Mouse (Mus musculus) G1E (cell line): ENCODE results near the gene Cdk6. TPM values are rescaled to one million over a fixed set of nuclear protein-coding genes. Genes with fewer than 3 reads are reported as not detected.
A peak's percentile ranks its signal among the peaks of the same experiment; 100 is the strongest.

ENCODE experiments used
- ATAC-seq: 2 replicates; pipeline ENCODE4 v1.8.0; 2016; ENCODE audit warnings: mild to moderate bottlenecking; ENCODE audit not compliant: insufficient number of reproducible peaks, poor library complexity, low FRiP score, severe bottlenecking; ENCODE audit errors: extremely low read depth
- DNase-seq: peaks from one replicate; pipeline ENCODE4 v3.0.0; 2012; ENCODE audit warnings: low spot score
- H3K27me3 ChIP-seq: 2 replicates; pipeline ENCODE4 v1.6.1; 2012; ENCODE audit warnings: mild to moderate bottlenecking, low read length, inconsistent platforms; ENCODE audit not compliant: insufficient read depth
- H3K36me3 ChIP-seq: replicated peaks from 2 replicates; pipeline ENCODE3; 2012; ENCODE audit warnings: mild to moderate bottlenecking, inconsistent platforms
- H3K4me1 ChIP-seq: 2 replicates; pipeline ENCODE4 v1.6.1; 2012; ENCODE audit warnings: low read depth, low read length, inconsistent platforms, mixed read lengths; ENCODE audit not compliant: insufficient read depth
- H3K4me3 ChIP-seq: 2 replicates; pipeline ENCODE4 v1.5.1; 2012; ENCODE audit warnings: low read depth, mild to moderate bottlenecking, inconsistent platforms, low read length, moderate library complexity, mixed read lengths
- H3K9me3 ChIP-seq: replicated peaks from 2 replicates; pipeline ENCODE4 v1.6.1; 2012; ENCODE audit warnings: inconsistent platforms
- CTCF ChIP-seq: IDR thresholded peaks from 2 replicates; pipeline ENCODE4 v1.5.1; 2012; ENCODE audit warnings: low read depth, low read length, inconsistent platforms, mixed read lengths
- GATA1 ChIP-seq: IDR thresholded peaks from 2 replicates; pipeline ENCODE4 v1.6.1; 2012; ENCODE audit warnings: borderline replicate concordance, low read length, inconsistent platforms, mixed read lengths
- GATA2 ChIP-seq: IDR thresholded peaks from 2 replicates; pipeline ENCODE4 v1.6.1; 2012; ENCODE audit warnings: low read depth, low read length, inconsistent platforms, borderline replicate concordance
- POLR2AphosphoS5 ChIP-seq: IDR thresholded peaks from 2 replicates; pipeline ENCODE4 v1.6.1; 2012; ENCODE audit warnings: low read depth, low read length, inconsistent platforms; ENCODE audit not compliant: insufficient replicate concordance
- TAL1 ChIP-seq: conservative IDR thresholded peaks from 2 replicates; pipeline ENCODE4 v1.6.1; 2012; ENCODE audit warnings: low read depth, low read length, inconsistent platforms, mixed read lengths
- polyA plus RNA-seq: library from polyadenylated mRNA; stranded (reverse); fragments of >175 nt; gene quantifications from 2 replicates; pipeline ENCODE4 v1.2.3, GENCODE M21; 2012
- total RNA-seq, 2 experiments: library from RNA; stranded (forward) in 1 of 2; stranded (reverse) in 1 of 2; fragments of 200-1000 nt in 1 of 2; fragments of >200 nt in 1 of 2; fragmentation: Nextera tagmentation in 1 of 2; gene quantifications; 2 replicates each; pipeline ENCODE4 v1.2.3; 2014 to 2017

Cdk6 gene
- total and polyA plus RNA-seq, 3 experiments: 75.2 to 142 (median 114) TPM

DNA sequence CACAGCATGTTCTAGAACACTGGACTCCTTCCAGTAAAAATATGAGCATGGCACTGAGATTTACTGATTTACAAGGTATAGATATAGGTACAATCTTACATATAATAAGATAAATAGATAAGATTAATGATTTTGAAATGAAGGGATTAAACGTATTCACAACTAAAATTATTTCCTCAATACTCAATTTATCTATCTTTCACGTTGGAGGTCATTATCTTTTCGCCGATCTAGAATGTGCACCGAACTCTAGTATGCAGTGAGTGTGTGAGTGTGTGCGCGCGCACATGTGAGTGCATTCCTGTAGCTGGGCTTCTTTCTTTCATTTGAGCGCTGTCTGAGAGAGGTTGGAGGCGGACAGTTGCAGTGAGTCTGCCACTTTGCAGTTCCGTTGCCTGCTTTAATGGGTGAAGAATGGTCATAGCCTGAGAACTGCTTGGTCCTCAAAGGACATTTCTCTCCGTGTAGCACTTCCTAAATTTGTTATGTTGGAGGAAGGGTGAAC, 13.8 kb downstream of the Cdk6 start:
- no peaks in the 10 kb centered on the region for H3K9me3 ChIP-seq
- TF ChIP-seq TAL1 (no peak), CTCF (no peak), POLR2AphosphoS5 (no peak), GATA2 (no peak), GATA1 (no peak)
- no peaks in the 10 kb centered on the region for H3K27me3 ChIP-seq
- ATAC-seq: no peak
- DNase-seq: no peak
- H3K4me3 ChIP-seq: no peak overlapping the region; the same call in 1 of the 2 replicates
- peaks cover 62% of the 10 kb centered on the region for H3K36me3 ChIP-seq
- H3K4me1 ChIP-seq: peaks cover 83% of the 10 kb centered on the region

DNA sequence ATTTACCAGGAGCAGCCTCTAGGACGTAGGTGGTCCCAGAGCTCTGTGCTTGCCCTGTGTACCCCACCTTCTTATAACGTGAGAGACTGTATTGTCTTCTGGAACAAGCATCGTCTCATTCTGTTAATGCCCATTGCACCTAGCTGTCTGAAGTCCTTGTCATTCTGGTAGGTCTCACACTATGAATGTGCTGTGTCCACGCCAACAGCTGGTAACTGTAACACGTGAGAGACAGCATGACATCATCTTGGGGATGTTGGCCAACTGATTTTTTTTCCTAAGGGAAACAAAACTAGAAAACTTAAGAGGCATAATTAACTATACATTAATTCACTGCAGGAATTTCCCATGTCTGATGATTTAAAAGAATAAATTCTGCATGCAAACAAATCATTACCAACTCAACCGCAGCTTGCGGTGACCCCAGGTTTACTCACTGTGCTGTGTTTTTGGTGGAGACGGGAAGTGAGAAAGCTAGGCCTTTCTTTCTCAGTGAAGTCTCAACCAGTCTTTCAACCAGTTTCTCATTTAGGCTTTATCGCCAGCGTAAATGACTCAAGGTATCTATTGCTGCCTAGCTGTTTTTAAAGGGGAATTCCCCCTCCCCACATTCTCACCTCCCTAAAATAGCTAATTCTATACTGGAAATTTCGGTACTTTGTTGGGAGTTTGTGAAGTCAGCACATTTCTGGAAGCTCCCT, 14.4 kb downstream of the Cdk6 start:
- H3K4me3 ChIP-seq: no peak overlapping the region
- TF ChIP-seq CTCF (no peak), TAL1 (no peak), GATA1 (no peak), POLR2AphosphoS5 (no peak), GATA2 (no peak)

DNA sequence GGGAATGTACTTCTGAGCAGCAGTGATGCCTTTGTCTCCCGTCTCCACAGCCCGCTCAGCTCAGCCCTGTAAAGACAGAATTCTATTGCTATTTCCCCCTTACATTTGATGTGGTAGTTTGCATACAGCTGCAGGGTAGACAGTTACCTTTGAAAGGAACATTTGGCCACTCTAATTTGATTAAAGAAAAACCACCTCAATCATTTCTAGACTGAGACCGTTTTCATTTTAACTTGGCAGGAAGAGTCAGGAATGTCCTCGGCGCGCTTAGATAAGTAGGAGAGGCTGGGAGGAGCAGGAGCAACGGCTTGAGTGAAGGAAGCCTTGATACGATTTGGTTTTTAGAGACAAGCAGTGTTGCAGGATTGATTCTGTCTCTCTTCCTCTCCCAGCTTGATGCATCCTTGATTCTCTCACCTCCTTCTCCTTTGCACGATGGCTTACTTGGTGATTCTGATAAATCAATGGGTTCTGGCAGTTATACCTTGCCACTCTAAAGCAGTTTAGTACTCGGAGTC, 15.0 kb downstream of the Cdk6 start:
- Histone ChIP-seq H3K27me3 (no peaks in the 10 kb centered on the region), H3K4me1 (peaks cover 86% of the 10 kb centered on the region), H3K36me3 (peaks cover 72% of the 10 kb centered on the region), H3K9me3 (no peaks in the 10 kb centered on the region), H3K4me3 (no peak overlapping the region)
- no peak for DNase-seq
- no peak for ATAC-seq
- TF ChIP-seq POLR2AphosphoS5 (no peak), TAL1 (no peak), CTCF (no peak), GATA1 (no peak), GATA2 (no peak)

More for the DNA sequence above, 14.4 kb downstream of the Cdk6 start:
- Histone ChIP-seq H3K9me3 (no peaks in the 10 kb centered on the region), H3K4me1 (peaks cover 84% of the 10 kb centered on the region), H3K27me3 (no peaks in the 10 kb centered on the region), H3K36me3 (peaks cover 69% of the 10 kb centered on the region)
- ATAC-seq (no peak), DNase-seq (no peak)

DNA sequence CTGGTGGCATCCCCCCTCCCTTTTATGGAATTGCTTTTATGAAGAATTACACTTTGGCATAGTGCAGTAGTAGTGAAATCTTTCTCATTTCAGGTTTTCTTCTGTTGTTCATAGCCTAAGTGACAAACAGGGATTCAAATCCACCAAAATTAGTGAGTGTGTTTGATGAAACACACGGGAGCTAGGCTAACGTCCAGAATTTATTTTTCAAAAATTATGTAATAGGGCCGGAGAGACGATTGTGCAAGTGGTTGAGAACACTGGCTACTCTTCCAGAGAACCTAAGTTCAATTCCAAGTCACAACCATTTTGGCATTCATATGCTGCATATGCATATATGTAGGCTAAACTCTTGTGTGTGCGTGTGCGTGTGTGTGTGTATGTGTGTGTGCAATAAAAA, 16.2 kb downstream of the Cdk6 start:
- Histone ChIP-seq H3K27me3 (no peaks in the 10 kb centered on the region), H3K4me3 (no peak overlapping the region), H3K9me3 (no peaks in the 10 kb centered on the region), H3K36me3 (peaks cover 69% of the 10 kb centered on the region), H3K4me1 (peaks cover 83% of the 10 kb centered on the region)
- no peak for ATAC-seq
- no peak for DNase-seq
- TF ChIP-seq CTCF: no peak
- no peak for TF ChIP-seq GATA1
- no peak for TF ChIP-seq TAL1
- no peak for TF ChIP-seq GATA2
- no peak for TF ChIP-seq POLR2AphosphoS5

DNA sequence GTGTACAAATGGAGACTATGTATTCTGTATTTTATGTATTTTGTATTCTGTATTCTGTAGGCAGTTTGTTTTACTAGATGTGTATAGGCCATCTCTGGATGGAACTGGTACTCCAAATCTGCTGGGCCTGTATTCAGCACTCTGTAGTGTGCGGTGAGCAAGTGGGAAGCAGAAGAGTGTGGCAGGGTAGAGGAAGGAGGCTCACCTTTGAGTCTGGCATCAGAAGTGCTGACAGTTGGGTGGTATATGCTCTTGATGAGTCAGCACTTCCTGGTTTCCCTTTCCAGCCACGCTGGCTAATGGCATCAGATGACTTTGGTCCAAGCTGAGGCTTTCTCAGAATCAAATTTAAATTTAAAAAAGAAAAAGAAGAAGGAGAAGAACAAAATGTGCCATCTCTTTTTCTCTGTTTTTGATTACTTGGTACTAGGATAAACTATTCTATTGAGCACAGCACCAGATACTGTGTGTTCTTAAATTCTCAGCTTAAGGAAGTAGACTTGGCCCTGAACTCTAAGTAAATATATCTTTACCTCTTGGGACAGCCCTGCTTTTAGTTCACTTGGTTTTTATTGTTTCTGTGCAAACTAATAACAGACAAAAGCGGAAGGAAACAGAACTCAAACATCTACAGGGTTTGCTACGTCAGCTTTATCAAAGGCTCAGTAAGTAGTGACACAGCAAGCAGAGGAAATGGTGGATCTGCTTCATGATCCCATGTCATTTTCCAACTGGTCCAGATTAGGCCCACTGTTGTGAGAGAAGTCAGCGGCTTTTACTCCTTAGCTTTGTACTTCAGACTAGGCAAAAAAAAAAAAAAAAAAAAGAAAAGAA, 17.6 kb downstream of the Cdk6 start:
- H3K27me3 ChIP-seq: no peaks in the 10 kb centered on the region
- DNase-seq (no peak), ATAC-seq (peak; percentile 36)
- H3K4me1 ChIP-seq: peaks cover 93% of the 10 kb centered on the region
- TF ChIP-seq GATA2 (no peak), GATA1 (no peak), POLR2AphosphoS5 (no peak), CTCF (no peak), TAL1 (no peak)
- H3K4me3 ChIP-seq: no peak overlapping the region; the same call in 1 of the 2 replicates
- H3K36me3 ChIP-seq: peaks cover 81% of the 10 kb centered on the region
- H3K9me3 ChIP-seq: no peaks in the 10 kb centered on the region

DNA sequence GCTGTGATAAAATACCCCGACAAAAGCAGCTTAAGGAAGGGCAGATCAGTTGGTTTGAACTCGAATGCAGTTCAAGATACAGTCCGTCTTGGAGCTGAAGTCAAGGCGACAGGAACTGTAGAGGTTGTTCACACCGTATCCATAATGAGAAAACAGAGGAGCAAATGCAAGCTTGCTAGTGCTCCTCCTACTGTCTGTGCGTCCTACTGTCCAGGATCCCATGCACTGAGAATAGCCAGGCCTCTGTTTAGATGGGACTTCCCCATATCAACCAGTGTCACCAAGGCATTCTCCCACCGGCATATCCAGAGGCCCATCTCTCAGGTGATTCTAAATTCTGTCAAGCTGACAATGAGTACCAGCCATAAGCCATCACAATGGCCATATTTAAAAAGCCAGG, 18.6 kb downstream of the Cdk6 start:
- Histone ChIP-seq H3K9me3 (no peaks in the 10 kb centered on the region), H3K4me3 (no peak overlapping the region), H3K27me3 (no peaks in the 10 kb centered on the region), H3K4me1 (peaks cover 87% of the 10 kb centered on the region), H3K36me3 (peaks cover 82% of the 10 kb centered on the region)
- TF ChIP-seq POLR2AphosphoS5 (no peak), GATA2 (no peak), CTCF (no peak), GATA1 (no peak), TAL1 (no peak)
- DNase-seq (no peak), ATAC-seq (no peak)
